Mouse (Mus musculus) megakaryocyte-erythroid progenitor cell, adult 5-6 weeks (primary cell): ENCODE measurements around the gene Adamts8. TPM values are rescaled to one million over a fixed set of nuclear protein-coding genes. Genes with fewer than 3 reads are reported as not detected.

Experiments used
- ATAC-seq: replicated peaks from 2 replicates; pipeline ENCODE4 v1.8.0; 2016; ENCODE audit warnings: mild to moderate bottlenecking, inconsistent platforms; ENCODE audit not compliant: severe bottlenecking, poor library complexity, low FRiP score, low TSS enrichment
- total RNA-seq, 2 experiments: library from RNA; stranded (forward) in 1 of 2; stranded (reverse) in 1 of 2; fragments of 200-1000, 215-1000 nt in 1 of 2; fragments of >200 nt in 1 of 2; fragmentation: Nextera tagmentation in 1 of 2; gene quantifications; 2 replicates each; pipeline ENCODE4 v1.2.3; 2014 to 2017

Gene Adamts8
- total RNA-seq, 2 experiments from 2014 or later = not detected

GRCm38 (mm10) chr9:30921261-30922103 lies 20.9 kb upstream of the Adamts8 start:
- ATAC-seq = no peak

GRCm38 (mm10) chr9:30922197-30922894 lies 20.0 kb upstream of the Adamts8 start, which contains the start of gene Adamts15:
Adamts15 (minus strand) TSS chr9:30922452.
- no peak for ATAC-seq

- no peak for ATAC-seq
Observed at GRCm38 (mm10) chr9:30928759-30929158, 13.6 kb upstream of the Adamts8 start.

- no peak for ATAC-seq
Observed at GRCm38 (mm10) chr9:30932346-30932745, 10.0 kb upstream of the Adamts8 start.

- ATAC-seq = no peak
Observed at GRCm38 (mm10) chr9:30934827-30935226, 7.5 kb upstream of the Adamts8 start.

- ATAC-seq = no peak
Observed at GRCm38 (mm10) chr9:30936674-30937438, 5.5 kb upstream of the Adamts8 start.

GRCm38 (mm10) chr9:30940328-30940727 lies 2.0 kb upstream of the Adamts8 start:
- peak; percentile 75 for ATAC-seq

GRCm38 (mm10) chr9:30943341-30943740 lies 979 bp downstream of the Adamts8 start:
- no peak for ATAC-seq

- no peak for ATAC-seq
Observed at GRCm38 (mm10) chr9:30944234-30944633, 1.9 kb downstream of the Adamts8 start.

GRCm38 (mm10) chr9:30945276-30945675 lies 2.9 kb downstream of the Adamts8 start:
- no peak for ATAC-seq

GRCm38 (mm10) chr9:30949422-30949821 lies 7.1 kb downstream of the Adamts8 start:
- no peak for ATAC-seq

GRCm38 (mm10) chr9:30949971-30950370 lies 7.6 kb downstream of the Adamts8 start:
- ATAC-seq = no peak

- no peak for ATAC-seq
Observed at GRCm38 (mm10) chr9:30950592-30950991, 8.2 kb downstream of the Adamts8 start.

- ATAC-seq = no peak
Observed at GRCm38 (mm10) chr9:30951461-30951860, 9.1 kb downstream of the Adamts8 start.

- no peak for ATAC-seq
Observed at GRCm38 (mm10) chr9:30953287-30953686, 10.9 kb downstream of the Adamts8 start.

- ATAC-seq = no peak
Observed at GRCm38 (mm10) chr9:30955246-30955645, 12.9 kb downstream of the Adamts8 start.

- no peak for ATAC-seq
Observed at GRCm38 (mm10) chr9:30963780-30964179, 21.4 kb downstream of the Adamts8 start.

GRCm38 (mm10) chr9:30964685-30965084 lies 22.3 kb downstream of the Adamts8 start:
- no peak for ATAC-seq

- ATAC-seq = no peak
Observed at GRCm38 (mm10) chr9:30966881-30967280, 24.5 kb downstream of the Adamts8 start.

GRCm38 (mm10) chr9:30968130-30968529 lies 25.8 kb downstream of the Adamts8 start:
- ATAC-seq = no peak
